Mouse (Mus musculus) testis, adult 2 months (tissue): ENCODE data around the gene Zfp428. TPM values are rescaled to one million over a fixed set of nuclear protein-coding genes. Genes with fewer than 3 reads are reported as not detected.
"Not testable (repeated sequence)": the region's sequence is repeated elsewhere in the genome, so short reads cannot be mapped to it uniquely, and the experiment has no call there.

Source experiments
- H3K27ac ChIP-seq: fragments of 200-500 bp; 2 replicates; pipeline ENCODE4 v1.5.1; 2012; ENCODE audit warnings: low read depth, low read length; ENCODE audit not compliant: control insufficient read depth, insufficient read depth
- H3K27me3 ChIP-seq: fragments of 200-500 bp; 2 replicates; pipeline ENCODE4 v1.6.1; 2012; ENCODE audit warnings: mild to moderate bottlenecking, low read length, moderate library complexity; ENCODE audit not compliant: control insufficient read depth, insufficient read depth
- H3K36me3 ChIP-seq: fragments of 200-500 bp; 2 replicates; pipeline ENCODE4 v1.6.1; 2012; ENCODE audit warnings: mild to moderate bottlenecking, low read length; ENCODE audit not compliant: control insufficient read depth, insufficient read depth
- H3K4me1 ChIP-seq: fragments of 200-500 bp; 2 replicates; pipeline ENCODE4 v1.6.1; 2012; ENCODE audit warnings: low read length; ENCODE audit not compliant: control insufficient read depth, insufficient read depth
- H3K4me3 ChIP-seq: fragments of 200-500 bp; 2 replicates; pipeline ENCODE4 v1.5.1; 2012; ENCODE audit warnings: low read depth, mild to moderate bottlenecking, low read length, moderate library complexity, mixed read lengths; ENCODE audit not compliant: control insufficient read depth
- CTCF ChIP-seq: fragments of 200-500 bp; IDR thresholded peaks from 2 replicates; pipeline ENCODE4 v1.5.1; 2012; ENCODE audit warnings: low read depth, mild to moderate bottlenecking, inconsistent platforms, low read length, moderate library complexity; ENCODE audit not compliant: control insufficient read depth, insufficient read depth, insufficient replicate concordance
- POLR2A ChIP-seq: fragments of 200-500 bp; IDR thresholded peaks from 2 replicates; pipeline ENCODE4 v1.6.1; 2012; ENCODE audit warnings: low read depth, mild to moderate bottlenecking, inconsistent platforms, low read length, moderate library complexity; ENCODE audit not compliant: control insufficient read depth
- polyA plus RNA-seq: library from polyadenylated mRNA; depleted of rRNA; stranded (reverse); fragments of >200 nt; gene quantifications from 2 replicates; pipeline ENCODE4 v1.2.3, GENCODE M21; 2012

Gene Zfp428
- polyA plus RNA-seq, 1 experiment: 16.8 TPM

GRCm38 (mm10) chr7:24482208-24483020, 24.4 kb upstream of the Zfp428 start:
- TF ChIP-seq POLR2A: no peak
- no peak for TF ChIP-seq CTCF
- no peaks in the 10 kb centered on the region for H3K27me3 ChIP-seq
- no peak overlapping the region for H3K27ac ChIP-seq
- no peak overlapping the region; the same call in 1 of the 2 replicates for H3K4me3 ChIP-seq
- H3K36me3 ChIP-seq: no peaks in the 10 kb centered on the region
- peaks cover 15% of the 10 kb centered on the region for H3K4me1 ChIP-seq

GRCm38 (mm10) chr7:24483291-24483690, 23.5 kb upstream of the Zfp428 start:
- H3K4me1 ChIP-seq: peaks cover 15% of the 10 kb centered on the region
- not testable (repeated sequence) for H3K4me3 ChIP-seq, H3K27me3 ChIP-seq, H3K27ac ChIP-seq, H3K36me3 ChIP-seq

- H3K4me3 ChIP-seq: no peak overlapping the region
- TF ChIP-seq CTCF (no peak), POLR2A (no peak)
- no peak overlapping the region for H3K27ac ChIP-seq
- H3K4me1 ChIP-seq: peaks cover 15% of the 10 kb centered on the region
- no peaks in the 10 kb centered on the region for H3K36me3 ChIP-seq
- H3K27me3 ChIP-seq: no peaks in the 10 kb centered on the region
Observed at GRCm38 (mm10) chr7:24485481-24485880, 21.3 kb upstream of the Zfp428 start.

- TF ChIP-seq CTCF (no peak), POLR2A (no peak)
- Histone ChIP-seq H3K27ac (no peak overlapping the region), H3K4me3 (no peak overlapping the region), H3K27me3 (no peaks in the 10 kb centered on the region), H3K4me1 (peaks cover 9% of the 10 kb centered on the region), H3K36me3 (no peaks in the 10 kb centered on the region)
Observed at GRCm38 (mm10) chr7:24486654-24487130, 20.1 kb upstream of the Zfp428 start.

GRCm38 (mm10) chr7:24487403-24487802, 19.4 kb upstream of the Zfp428 start:
- H3K27ac ChIP-seq: no peak overlapping the region
- H3K27me3 ChIP-seq: no peaks in the 10 kb centered on the region
- H3K4me1 ChIP-seq: peaks cover 9% of the 10 kb centered on the region
- H3K36me3 ChIP-seq: no peaks in the 10 kb centered on the region
- H3K4me3 ChIP-seq: no peak overlapping the region
- TF ChIP-seq CTCF (no peak), POLR2A (no peak)

GRCm38 (mm10) chr7:24488303-24488702, 18.5 kb upstream of the Zfp428 start:
- Histone ChIP-seq H3K4me3 (no peak overlapping the region), H3K36me3 (no peaks in the 10 kb centered on the region), H3K27ac (no peak overlapping the region), H3K27me3 (no peaks in the 10 kb centered on the region), H3K4me1 (peaks cover 8% of the 10 kb centered on the region)
- TF ChIP-seq POLR2A: no peak
- TF ChIP-seq CTCF: no peak

GRCm38 (mm10) chr7:24499856-24500577, 6.8 kb upstream of the Zfp428 start:
- Histone ChIP-seq H3K4me1 (peaks cover 14% of the 10 kb centered on the region), H3K27ac (no peak overlapping the region), H3K4me3 (peak overlapping the region; percentile 34), H3K36me3 (no peaks in the 10 kb centered on the region), H3K27me3 (no peaks in the 10 kb centered on the region)
- TF ChIP-seq CTCF: no peak
- no peak for TF ChIP-seq POLR2A

- Histone ChIP-seq H3K4me3 (no peak overlapping the region), H3K4me1 (peaks cover 18% of the 10 kb centered on the region), H3K27ac (no peak overlapping the region), H3K27me3 (no peaks in the 10 kb centered on the region), H3K36me3 (no peaks in the 10 kb centered on the region)
- TF ChIP-seq CTCF (peak; percentile 46; the same call in 1 of the 2 replicates), POLR2A (no peak)
Observed at GRCm38 (mm10) chr7:24500929-24501328, 5.9 kb upstream of the Zfp428 start.
